Mouse (Mus musculus) kidney, adult 2 months (tissue): ENCODE measurements around the gene Mbtps1.

Source experiments
- CTCF ChIP-seq: fragments of 200-500 bp; conservative IDR thresholded peaks from 2 replicates; pipeline ENCODE4 v1.5.1; 2011; ENCODE audit warnings: low read depth, mild to moderate bottlenecking, control low read depth, low read length, moderate library complexity, mixed read lengths; ENCODE audit not compliant: insufficient read depth, insufficient read length
- POLR2A ChIP-seq: fragments of 200-500 bp; IDR thresholded peaks from one replicate; pipeline ENCODE4 v1.6.1; 2011; ENCODE audit warnings: low read depth, low read length, control low read depth

DNA sequence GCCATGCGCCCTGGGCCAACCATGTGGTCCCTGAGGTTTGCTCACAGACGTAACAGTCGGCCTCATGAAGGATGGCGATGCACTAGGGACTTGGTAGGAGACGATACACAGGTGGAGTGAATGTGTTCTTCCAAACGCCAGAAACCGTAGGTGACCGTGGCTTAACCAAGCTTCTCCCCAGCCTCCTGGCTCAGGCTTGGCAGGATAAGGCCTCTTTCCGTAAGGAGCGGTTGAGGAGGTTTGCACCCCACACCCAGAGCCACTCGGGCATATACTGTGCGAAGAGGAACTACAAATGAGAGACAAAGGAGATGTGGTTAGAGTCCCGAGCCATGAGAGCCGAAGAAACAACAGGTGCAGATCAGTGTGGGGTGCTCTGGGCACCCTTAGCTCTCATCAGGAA, 5.3 kb upstream of the Mbtps1 start:
- TF ChIP-seq CTCF, result no peak
- no peak for TF ChIP-seq POLR2A
